Mouse (Mus musculus): Measurements from ENCODE around the gene Pdss2. TPM values are rescaled to one million over a fixed set of nuclear protein-coding genes. Genes with fewer than 3 reads are reported as not detected.
"Not testable (repeated sequence)": the region's sequence is repeated elsewhere in the genome, so short reads cannot be mapped to it uniquely, and the experiment has no call there.

Gene Pdss2
- total RNA-seq, 4 experiments from 2014 or later, result 35.6 to 37.5 (median 36.0) TPM

GRCm38 (mm10) chr10:43242215-43242614 is 20.9 kb downstream of the Pdss2 start:
- DNase-seq (ENCODE audit: low spot score), result no peak

- no peak for DNase-seq (ENCODE audit: low spot score)
Observed at GRCm38 (mm10) chr10:43244262-43244806, 23.0 kb downstream of the Pdss2 start.

DNA sequence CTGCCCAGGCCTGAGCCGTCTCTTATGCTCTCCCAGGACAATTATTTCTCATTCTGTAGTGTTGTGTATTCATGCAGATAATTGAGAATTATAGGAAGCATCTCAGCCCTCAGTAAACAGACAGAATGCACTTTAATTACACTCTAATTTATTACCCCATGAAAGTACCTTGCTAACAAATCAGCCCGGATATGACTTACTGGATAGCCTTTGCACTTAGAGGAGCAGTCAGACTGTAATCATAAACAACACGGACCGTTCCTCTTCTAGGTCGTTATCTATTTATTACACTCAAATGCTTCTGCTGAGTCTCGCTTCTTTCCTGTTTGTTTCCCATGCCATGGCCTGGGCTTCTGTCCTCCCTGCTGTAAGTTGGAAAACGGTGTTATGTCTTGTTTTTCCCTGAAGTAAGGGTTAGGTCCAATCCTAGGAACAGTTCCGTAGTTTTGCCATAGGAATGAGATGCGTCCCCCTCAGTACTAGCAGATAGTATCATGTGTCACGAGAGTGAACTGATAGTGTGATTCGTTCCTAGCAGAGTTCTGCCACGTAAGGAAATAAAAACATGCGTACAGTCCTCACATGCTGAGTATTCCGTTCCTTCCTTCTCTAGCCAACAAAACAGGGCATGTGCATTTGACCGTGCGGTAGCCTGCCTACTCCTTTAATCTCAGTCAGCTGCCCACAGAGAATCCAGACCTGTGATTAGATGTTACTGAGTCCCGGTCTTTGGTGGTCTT is 24.3 kb downstream of the Pdss2 start:
- no peak for DNase-seq (ENCODE audit: low spot score)

- DNase-seq (ENCODE audit: low spot score), result no peak
Observed at GRCm38 (mm10) chr10:43247994-43248393, 26.7 kb downstream of the Pdss2 start.

DNA sequence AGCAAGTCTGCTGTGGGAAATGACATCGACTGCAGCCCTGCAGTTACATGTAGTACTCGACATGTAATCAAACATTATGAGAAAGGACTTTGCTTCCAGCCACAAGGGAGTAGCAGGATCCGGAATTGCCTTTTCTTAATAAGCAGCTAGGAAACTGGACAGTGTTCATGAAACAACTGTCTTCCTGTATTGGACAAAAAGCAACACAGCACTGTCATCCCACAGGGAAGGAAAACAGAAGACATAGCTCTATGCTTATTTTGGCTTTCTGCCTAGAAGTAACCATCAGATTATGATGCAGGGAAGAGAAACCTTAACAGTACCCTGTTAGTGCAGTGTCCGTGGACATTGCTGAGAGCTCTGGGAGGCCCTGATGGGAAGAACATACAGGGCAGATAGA is 31.0 kb downstream of the Pdss2 start:
- peak; percentile 19 for DNase-seq (ENCODE audit: low spot score)

- not testable (repeated sequence) for DNase-seq (ENCODE audit: low spot score)
Observed at GRCm38 (mm10) chr10:43256965-43257364, 35.7 kb downstream of the Pdss2 start.

- not testable (repeated sequence) for DNase-seq (ENCODE audit: low spot score)
Observed at GRCm38 (mm10) chr10:43257500-43257899, 36.2 kb downstream of the Pdss2 start.

DNA sequence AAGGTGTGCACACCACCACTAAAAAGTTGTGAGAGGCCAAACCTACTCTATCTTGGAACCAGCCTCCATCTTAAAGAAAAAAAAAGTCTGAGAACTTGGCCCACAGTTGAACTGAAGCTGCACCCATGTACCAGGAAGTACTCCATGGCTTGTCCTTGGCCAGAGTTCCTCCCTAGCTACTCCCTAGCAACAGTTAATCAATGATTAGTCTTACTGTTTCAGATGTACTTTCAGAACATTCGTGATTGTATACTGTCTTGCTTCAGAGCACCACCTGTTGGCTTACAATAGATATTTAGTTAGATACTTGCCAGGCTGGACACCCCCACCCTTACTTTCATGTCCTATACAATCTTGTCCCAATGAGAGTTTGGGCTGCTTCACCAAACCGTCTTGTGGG is 50.0 kb downstream of the Pdss2 start:
- no peak for DNase-seq (ENCODE audit: low spot score)

DNA sequence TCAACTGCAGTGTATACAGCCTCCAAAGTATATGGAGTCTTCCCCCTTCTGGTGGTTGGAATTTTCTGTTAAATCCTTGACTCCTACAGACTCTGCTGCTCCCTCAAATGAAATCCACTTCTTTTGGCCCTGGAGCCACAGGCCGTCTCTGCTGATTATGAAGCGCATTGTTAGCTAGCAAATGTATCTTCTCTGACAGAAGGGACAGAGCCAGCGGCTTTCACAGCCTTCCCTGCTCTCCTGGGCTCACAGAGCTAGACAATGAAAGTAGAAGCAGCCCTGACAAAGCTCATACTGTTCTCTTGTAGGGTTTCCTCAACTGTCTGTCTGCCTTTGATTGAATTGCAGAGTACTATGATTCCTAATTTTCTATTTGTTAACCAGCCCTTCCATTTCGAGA is 51.1 kb downstream of the Pdss2 start:
- DNase-seq (ENCODE audit: low spot score), result no peak

GRCm38 (mm10) chr10:43273057-43273456 is 51.8 kb downstream of the Pdss2 start:
- no peak for DNase-seq (ENCODE audit: low spot score)

DNA sequence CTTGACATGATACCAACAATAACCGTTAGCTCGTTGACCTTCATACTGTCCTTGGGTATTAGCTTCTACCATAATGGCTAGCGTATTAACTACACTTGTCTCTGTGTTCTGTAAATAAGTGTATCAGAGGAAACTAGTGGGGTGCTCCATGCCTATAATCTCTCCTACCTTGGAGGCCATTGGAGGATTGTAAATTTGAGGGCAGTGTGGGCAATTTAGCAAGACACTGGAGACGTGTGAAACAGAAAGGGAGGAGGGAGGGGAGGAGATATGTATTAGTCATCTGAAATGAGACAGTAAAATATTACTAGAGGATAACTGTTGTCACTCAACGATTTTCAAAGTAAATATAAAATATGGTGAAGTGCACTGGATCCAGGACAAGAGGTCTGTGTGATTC is 54.2 kb downstream of the Pdss2 start:
- no peak for DNase-seq (ENCODE audit: low spot score)

- DNase-seq (ENCODE audit: low spot score), result no peak
Observed at GRCm38 (mm10) chr10:43276116-43276659, 54.9 kb downstream of the Pdss2 start.

DNA sequence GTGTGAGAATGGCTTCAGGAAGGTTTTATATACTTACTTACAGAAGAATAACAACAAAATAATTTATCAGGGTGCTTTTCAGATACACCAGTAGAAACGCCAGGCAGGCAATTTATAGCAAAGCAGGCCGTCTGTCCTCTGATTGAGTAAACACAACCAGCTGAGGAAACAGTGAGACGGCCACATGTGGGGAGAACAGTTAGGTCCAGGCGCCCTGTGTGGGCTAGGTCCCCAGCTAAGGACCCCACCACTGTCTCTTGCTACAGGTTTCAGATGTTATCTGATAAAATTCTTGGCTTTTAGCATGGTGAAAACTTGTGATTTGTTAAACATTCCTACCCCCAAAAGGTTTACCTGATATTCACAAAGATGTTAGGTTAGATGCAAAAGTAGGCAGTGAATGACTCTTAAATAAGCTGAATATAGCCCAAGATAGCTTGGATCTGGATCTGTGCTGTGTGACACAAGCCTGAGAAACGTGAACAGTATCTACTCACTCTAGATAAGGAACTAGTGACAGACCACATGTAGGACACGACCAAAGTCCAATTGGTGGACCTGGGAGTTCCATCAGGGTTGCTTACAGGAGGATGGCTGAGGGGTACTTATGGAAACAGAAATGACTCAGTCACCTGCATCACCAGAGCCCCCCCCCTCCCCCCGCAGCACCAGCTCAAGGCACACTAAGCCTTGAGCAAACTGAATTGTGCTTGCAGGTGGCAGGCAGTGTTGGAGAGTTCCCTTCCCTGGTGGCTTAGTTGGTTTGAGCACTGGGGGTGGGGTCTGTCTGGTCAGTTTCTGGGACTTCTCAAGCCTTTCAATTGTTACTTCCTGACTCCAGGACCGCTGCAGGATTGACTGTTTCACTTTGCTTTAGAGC is 56.2 kb downstream of the Pdss2 start:
- no peak for DNase-seq (ENCODE audit: low spot score)

GRCm38 (mm10) chr10:43279637-43280288 is 58.5 kb downstream of the Pdss2 start:
- DNase-seq (ENCODE audit: low spot score), result no peak

- DNase-seq (ENCODE audit: low spot score), result no peak
Observed at GRCm38 (mm10) chr10:43285541-43285940, 64.3 kb downstream of the Pdss2 start.

DNA sequence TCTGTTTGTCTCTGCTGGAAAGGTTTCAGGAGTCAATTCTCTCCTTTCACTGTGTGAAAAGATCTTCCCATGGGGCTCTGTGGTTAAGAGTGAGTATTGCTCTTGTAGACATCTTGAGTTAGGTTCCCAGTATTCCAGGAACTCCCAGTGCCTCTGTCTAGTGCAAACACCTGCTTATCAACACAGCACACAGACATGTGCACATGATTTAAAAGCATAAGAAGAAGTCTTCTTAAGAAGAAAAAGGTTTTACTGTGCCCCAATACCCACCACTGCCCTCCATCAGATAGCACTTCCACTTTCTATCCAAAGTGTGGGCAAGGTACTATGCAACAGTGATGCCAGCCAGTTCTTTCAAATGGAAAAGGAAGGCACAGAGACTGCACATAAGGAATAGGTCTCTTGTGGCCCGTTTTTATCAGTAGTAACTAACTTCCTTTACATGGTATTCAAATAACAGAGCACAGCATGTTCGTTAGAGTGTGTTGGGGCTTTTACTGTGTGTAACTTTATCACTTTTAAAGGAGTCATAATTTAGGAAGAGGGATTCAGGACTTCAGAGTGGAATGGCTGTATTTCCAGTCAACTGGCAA is 69.4 kb downstream of the Pdss2 start:
- DNase-seq (ENCODE audit: low spot score), result no peak

GRCm38 (mm10) chr10:43291333-43291736 is 70.0 kb downstream of the Pdss2 start:
- DNase-seq (ENCODE audit: low spot score), result no peak

- no peak for DNase-seq (ENCODE audit: low spot score)
Observed at GRCm38 (mm10) chr10:43292454-43292853, 71.2 kb downstream of the Pdss2 start.

DNA sequence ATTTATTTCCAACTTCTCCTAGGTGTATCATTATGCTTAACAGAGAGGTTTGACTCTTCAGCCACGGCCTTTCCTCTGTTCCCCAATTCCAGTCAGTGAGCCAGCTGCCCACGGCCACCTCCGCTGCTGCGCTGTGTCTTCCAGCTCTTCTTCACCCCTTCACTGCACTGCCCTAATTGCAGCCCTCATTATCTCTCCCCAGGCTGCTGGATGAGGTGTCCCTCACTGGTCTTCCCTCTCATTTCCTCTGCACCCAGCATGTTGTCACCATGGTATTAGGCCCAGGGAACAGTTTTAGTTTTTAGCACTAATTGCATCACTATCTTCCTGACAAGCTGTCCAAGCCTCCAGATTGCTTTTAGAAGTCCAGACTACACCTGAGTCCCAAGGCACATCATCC is 73.0 kb downstream of the Pdss2 start:
- no peak for DNase-seq (ENCODE audit: low spot score)

DNA sequence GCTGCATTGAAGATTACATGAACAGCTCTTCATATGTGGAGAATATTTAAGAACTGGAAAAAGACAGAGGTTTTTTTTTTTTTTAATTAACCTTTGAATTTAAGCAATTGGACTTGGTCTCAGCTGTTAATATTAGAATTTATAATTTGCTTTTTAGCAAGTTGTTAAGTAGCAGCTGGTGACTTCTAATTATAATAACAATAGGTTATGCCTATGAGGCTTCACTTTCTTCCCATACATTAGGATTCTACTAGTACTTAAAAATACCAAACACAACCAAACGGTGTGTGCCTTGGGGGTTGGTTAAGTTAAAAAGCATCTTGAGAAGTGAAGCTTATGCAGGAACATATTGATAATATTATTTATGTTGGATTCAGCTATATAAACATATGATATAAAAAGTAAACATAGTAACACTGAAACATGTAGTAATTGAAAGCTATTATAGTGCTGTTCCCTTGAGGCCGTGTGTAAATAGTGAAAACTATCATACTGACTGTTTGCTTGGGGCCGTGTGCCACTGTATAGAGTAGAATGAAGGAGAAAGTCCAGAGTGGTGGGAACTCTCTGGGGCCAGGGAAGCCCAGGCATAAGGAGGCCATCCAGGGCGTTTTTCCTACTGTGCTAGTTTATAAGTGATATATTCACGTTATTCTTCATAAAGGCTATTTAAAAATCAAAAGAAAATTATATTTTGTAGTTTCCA is 87.0 kb downstream of the Pdss2 start:
- no peak for DNase-seq (ENCODE audit: low spot score)

Data from heart, adult 8-10 months (tissue).